Mouse (Mus musculus) hindbrain, embryonic 10.5 days (tissue): Measurements from ENCODE around the gene Ubfd1. TPM values are rescaled to one million over a fixed set of nuclear protein-coding genes. Genes with fewer than 3 reads are reported as not detected.
A peak's percentile ranks its signal among the peaks of the same experiment; 100 is the strongest.
"Not testable (repeated sequence)": the region's sequence is repeated elsewhere in the genome, so short reads cannot be mapped to it uniquely, and the experiment has no call there.

Source experiments
- DNase-seq: peaks from one replicate; pipeline ENCODE4 v3.0.0-alpha.2; 2017; ENCODE audit warnings: low spot score
- H3K27ac ChIP-seq: fragments of 300-500 bp; sonication (generic); 2 replicates; pipeline ENCODE4 v1.5.1; 2016; ENCODE audit warnings: mild to moderate bottlenecking, moderate library complexity
- H3K27me3 ChIP-seq: fragments of 300-500 bp; sonication (generic); 2 replicates; pipeline ENCODE4 v1.6.1; 2016; ENCODE audit warnings: mild to moderate bottlenecking; ENCODE audit not compliant: poor library complexity, insufficient read depth, severe bottlenecking
- H3K36me3 ChIP-seq: fragments of 300-500 bp; sonication (generic); 2 replicates; pipeline ENCODE4 v1.6.1; 2016; ENCODE audit warnings: mild to moderate bottlenecking, moderate library complexity
- H3K4me1 ChIP-seq: fragments of 300-500 bp; sonication (generic); replicated peaks from 2 replicates; pipeline ENCODE4 v1.6.1; 2016; ENCODE audit warnings: mild to moderate bottlenecking
- H3K4me3 ChIP-seq: fragments of 300-500 bp; sonication (generic); 2 replicates; pipeline ENCODE4 v1.5.1; 2016; ENCODE audit warnings: mild to moderate bottlenecking, moderate library complexity
- H3K9me3 ChIP-seq: fragments of 300-500 bp; sonication (generic); 2 replicates; pipeline ENCODE4 v1.6.1; 2016; ENCODE audit warnings: mild to moderate bottlenecking, moderate library complexity
- WGBS: fragments of 180-500 bp; shearing (Covaris S2); methylation state at CpG from one replicate; pipeline ENCODE4 v1.1.7; 2016; 5-methylcytosine and 5-hydroxymethylcytosine counted together
- polyA plus RNA-seq: library from polyadenylated mRNA; unstranded; fragments of >200 nt; fragmentation: Nextera tagmentation; extraction: Ambion mirVana; gene quantifications from 2 replicates; pipeline ENCODE4 v1.2.1, GENCODE M21; 2016

The Ubfd1 gene
- polyA plus RNA-seq, 1 experiment from 2014 or later = 64.3 TPM

DNA sequence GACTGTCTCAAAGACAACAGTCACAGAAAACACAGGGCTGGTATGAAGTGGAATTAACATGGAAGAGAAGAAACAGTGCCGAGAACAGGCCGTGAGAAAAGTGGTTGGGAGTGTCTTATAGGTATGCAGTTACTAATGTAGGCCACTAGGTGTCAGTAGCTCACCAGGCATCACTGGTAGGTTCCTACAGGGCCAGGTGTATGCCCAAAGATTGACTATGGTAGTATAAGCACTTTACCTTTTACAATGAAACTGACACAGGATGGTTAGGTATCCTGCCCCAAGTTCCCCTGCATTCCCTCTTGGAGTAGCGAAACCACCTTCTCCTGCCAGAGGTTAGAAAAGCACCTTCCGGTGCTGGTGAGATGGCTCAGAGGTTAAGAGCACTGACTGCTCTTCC lies 32.2 kb downstream of the Ubfd1 start:
- peaks cover 13% of the 10 kb centered on the region for H3K4me1 ChIP-seq
- peak; percentile 40 for DNase-seq
- no peak overlapping the region for H3K27ac ChIP-seq
- no peaks in the 10 kb centered on the region for H3K9me3 ChIP-seq
- H3K27me3 ChIP-seq = no peaks in the 10 kb centered on the region
- no peak overlapping the region for H3K4me3 ChIP-seq
- H3K36me3 ChIP-seq = peaks cover 51% of the 10 kb centered on the region
- WGBS = 76% methylated on average over 4 of the region's 4 CpGs

DNA sequence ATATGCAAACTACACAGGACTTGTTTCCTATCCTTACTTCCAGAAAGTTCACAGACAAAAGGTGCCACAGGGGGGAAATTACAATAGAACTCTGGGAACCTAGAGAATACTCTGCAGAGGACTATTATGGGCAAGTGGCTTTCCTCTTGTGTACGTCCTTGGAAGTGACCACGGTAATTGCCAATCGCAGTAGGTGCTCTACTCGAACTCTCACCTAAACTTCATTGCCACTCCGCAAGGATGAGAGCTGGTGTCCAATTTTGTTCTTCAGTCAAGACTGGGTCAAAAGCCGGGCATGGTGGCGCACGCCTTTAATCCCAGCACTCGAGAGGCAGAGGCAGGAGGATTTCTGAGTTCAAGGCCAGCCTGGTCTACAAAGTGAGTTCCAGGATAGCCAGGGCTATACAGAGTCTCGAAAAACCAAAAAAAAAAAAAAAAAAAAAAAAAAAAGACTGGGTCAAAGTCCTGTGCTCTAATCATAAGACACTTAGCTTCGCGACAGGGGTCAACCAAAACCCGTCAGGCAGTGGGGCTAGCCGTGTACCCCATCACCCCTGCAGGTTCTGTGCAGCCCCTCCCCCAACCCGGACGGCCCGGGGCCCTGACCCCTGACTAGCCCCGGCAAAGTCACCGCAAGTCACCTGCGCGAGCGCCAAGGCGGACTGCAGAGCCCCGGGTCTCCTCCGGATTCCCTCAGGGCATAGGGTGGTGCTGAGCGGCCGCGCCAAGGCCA lies 34.2 kb downstream of the Ubfd1 start:
- 8% methylated on average over 28 of the region's 28 CpGs for WGBS
- H3K27ac ChIP-seq = peak overlapping the region; percentile 95
- H3K4me3 ChIP-seq = peak overlapping the region; percentile 79
- H3K4me1 ChIP-seq = peaks cover 13% of the 10 kb centered on the region
- peaks cover 32% of the 10 kb centered on the region for H3K36me3 ChIP-seq
- H3K27me3 ChIP-seq, H3K9me3 ChIP-seq: not testable (repeated sequence)
- peak; percentile 75 for DNase-seq

DNA sequence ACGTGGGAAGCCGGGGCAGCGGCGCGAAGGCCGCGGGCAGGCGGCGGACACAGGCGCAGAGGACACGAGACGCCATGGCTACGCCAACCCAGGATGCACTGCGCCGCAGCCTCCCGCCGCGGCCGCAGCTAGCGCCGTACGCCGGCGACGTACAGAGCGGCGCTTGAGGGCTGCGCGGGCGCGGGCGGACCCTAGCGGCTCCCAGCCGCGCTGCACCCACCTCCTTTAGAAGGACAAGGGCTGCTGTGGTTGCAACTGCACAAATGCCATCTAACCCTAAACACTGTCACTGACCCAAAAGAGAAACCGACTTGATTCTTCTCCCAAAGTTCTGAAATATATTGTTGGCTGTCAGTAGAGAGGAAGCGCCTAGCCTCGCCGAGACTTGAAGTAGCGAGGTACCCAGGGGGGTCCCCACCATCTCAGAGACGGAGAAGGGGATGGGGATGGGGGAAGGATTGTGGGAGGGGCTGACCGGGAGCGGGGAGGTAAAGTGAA lies 34.8 kb downstream of the Ubfd1 start, which contains the start of gene Ndufab1:
Gene Ndufab1, minus strand, starts transcription at position 140 of the 498 bp plus-strand sequence.
- Histone ChIP-seq H3K9me3 (no peaks in the 10 kb centered on the region), H3K36me3 (peaks cover 30% of the 10 kb centered on the region), H3K4me1 (peaks cover 13% of the 10 kb centered on the region), H3K4me3 (peak within 1 kb of the TSS; percentile 79), H3K27me3 (no peaks in the 10 kb centered on the region), H3K27ac (peak within 1 kb of the TSS; percentile 95)
- under 1% methylated on average over 43 of the region's 43 CpGs for WGBS
- DNase-seq = peak; percentile 88

DNA sequence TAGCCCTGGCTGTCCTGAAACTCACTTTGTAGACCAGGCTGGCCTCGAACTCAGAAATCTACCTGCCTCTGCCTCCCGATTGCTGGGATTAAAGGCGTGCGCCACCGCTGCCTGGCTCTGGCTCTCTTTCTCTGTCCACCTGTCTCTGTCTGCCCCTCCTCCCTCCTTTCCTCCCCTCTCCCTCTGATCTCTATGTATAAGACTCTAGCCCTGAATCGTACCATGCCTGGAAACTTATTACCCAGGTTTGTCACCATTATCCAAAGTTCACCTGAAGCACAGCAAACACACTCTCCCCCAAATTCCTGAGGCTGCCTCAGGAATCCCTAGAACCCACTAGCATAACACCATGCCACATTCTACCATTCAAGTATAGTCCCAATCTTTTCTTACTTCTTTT lies 41.2 kb downstream of the Ubfd1 start:
- Histone ChIP-seq H3K4me1 (no peaks in the 10 kb centered on the region), H3K36me3 (peaks cover 66% of the 10 kb centered on the region), H3K27me3 (no peaks in the 10 kb centered on the region), H3K9me3 (no peaks in the 10 kb centered on the region), H3K27ac (no peak overlapping the region), H3K4me3 (no peak overlapping the region)
- 91% methylated on average over 6 of the region's 6 CpGs for WGBS
- no peak for DNase-seq

DNA sequence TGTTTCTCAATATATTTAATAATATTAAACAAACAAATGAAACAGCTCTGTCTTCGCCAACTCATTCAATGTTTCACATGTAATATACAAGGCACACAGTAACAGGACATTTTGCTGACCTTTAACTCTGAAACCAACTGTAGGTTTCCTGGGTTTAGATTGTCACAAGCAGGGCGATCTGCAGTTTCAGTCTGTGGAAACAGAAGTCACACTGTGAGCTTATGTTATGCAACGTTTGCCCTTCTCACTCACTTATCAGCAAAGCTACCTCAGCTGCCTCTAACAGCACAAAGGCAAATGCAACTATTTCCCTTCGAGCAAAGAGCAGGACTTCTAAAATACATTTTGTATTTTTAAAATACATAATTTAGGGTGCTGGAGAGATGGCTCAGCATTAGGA lies 56.5 kb downstream of the Ubfd1 start:
- Histone ChIP-seq H3K36me3 (peaks cover 94% of the 10 kb centered on the region), H3K9me3 (no peaks in the 10 kb centered on the region), H3K4me1 (no peaks in the 10 kb centered on the region), H3K27ac (no peak overlapping the region), H3K27me3 (no peaks in the 10 kb centered on the region), H3K4me3 (no peak overlapping the region)
- DNase-seq = no peak
- WGBS = 89% methylated on average over 4 of the region's 4 CpGs

DNA sequence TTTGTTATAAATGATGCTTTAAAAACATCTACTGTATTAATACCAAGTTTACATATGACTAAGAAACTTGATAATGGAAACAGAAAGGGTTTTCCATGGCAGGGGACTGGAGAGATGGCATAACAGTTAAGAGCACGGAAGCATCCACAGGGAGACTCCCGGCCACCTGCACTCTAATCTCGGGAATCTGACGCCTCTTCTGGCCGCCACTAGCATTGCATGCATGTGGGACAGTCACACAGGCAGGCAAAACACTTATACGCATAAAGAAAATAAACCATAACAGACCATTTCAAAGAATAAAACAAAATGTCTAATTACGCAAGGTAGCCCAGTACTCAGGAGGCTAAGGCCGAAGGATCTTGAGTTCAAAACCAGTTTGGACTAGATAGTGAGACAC lies 58.7 kb downstream of the Ubfd1 start:
- peaks cover 92% of the 10 kb centered on the region for H3K36me3 ChIP-seq
- H3K27me3 ChIP-seq = no peaks in the 10 kb centered on the region
- 78% methylated on average over 8 of the region's 8 CpGs for WGBS
- no peaks in the 10 kb centered on the region for H3K4me1 ChIP-seq
- no peak overlapping the region for H3K27ac ChIP-seq
- no peak overlapping the region for H3K4me3 ChIP-seq
- DNase-seq = no peak
- no peaks in the 10 kb centered on the region for H3K9me3 ChIP-seq

DNA sequence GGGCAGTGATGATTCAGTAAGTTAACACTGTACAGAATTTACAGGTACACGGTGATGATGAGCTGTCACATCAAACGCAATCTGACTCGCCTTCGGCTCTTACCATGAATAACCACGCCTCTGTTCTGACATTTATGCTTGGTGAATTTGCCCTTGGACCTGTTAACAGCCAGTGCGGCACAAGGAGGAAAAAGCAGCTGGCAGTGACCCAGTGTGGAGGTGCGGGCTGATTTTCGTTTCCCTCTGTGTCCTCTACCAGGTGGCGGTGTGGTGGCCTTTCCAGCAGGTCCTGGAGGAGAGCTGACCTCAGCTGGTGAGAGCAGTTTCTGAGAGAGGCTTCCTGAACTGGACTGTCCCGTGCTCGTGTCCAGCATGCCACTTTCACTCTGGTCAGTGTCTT lies 60.0 kb downstream of the Ubfd1 start:
- no peak overlapping the region for H3K4me3 ChIP-seq
- no peaks in the 10 kb centered on the region for H3K9me3 ChIP-seq
- peaks cover 9% of the 10 kb centered on the region for H3K4me1 ChIP-seq
- 94% methylated on average over 11 of the region's 11 CpGs for WGBS
- no peaks in the 10 kb centered on the region for H3K27me3 ChIP-seq
- no peak for DNase-seq
- peaks cover 78% of the 10 kb centered on the region for H3K36me3 ChIP-seq
- H3K27ac ChIP-seq = no peak overlapping the region

Other genes with a start within 250 kb of the Ubfd1 start
- 0.15 and 0.16 TPM in 2 replicates for gene Scnn1b, start 202.1 kb upstream of the Ubfd1 start, polyA plus RNA-seq
- 21.0 and 23.2 TPM in 2 replicates for gene Cog7, start 85.5 kb upstream of the Ubfd1 start, polyA plus RNA-seq
- 79.8 and 98.4 TPM in 2 replicates for gene Gga2, start 46.0 kb upstream of the Ubfd1 start, polyA plus RNA-seq
- gene Ears2, start 88 bp downstream of the Ubfd1 start, polyA plus RNA-seq = 16.4 and 18.3 TPM in 2 replicates
- 765 and 766 TPM in 2 replicates for gene Ndufab1, start 34.7 kb downstream of the Ubfd1 start, polyA plus RNA-seq
- gene Palb2, start 65.8 kb downstream of the Ubfd1 start, polyA plus RNA-seq = 18.9 and 21.7 TPM in 2 replicates
- 130 and 137 TPM in 2 replicates for gene Dctn5, start 65.9 kb downstream of the Ubfd1 start, polyA plus RNA-seq
- 191 and 216 TPM in 2 replicates for gene Plk1, start 92.3 kb downstream of the Ubfd1 start, polyA plus RNA-seq
- 0.21 TPM in 1 of 2 replicates, not detected in the other for gene Ern2, start 119.0 kb downstream of the Ubfd1 start, polyA plus RNA-seq
- 0.24 TPM in 1 of 2 replicates, not detected in the other for gene Chp2, start 152.3 kb downstream of the Ubfd1 start, polyA plus RNA-seq
- gene Prkcb, start 221.6 kb downstream of the Ubfd1 start, polyA plus RNA-seq = 5.6 and 9.9 TPM in 2 replicates